Mouse (Mus musculus) brown adipose tissue, adult 24 weeks (tissue): ENCODE results near the gene Ms4a6c. TPM values are rescaled to one million over a fixed set of nuclear protein-coding genes. Genes with fewer than 3 reads are reported as not detected.
"Not testable (repeated sequence)": the region's sequence is repeated elsewhere in the genome, so short reads cannot be mapped to it uniquely, and the experiment has no call there.

ENCODE experiments used
- H3K27ac ChIP-seq: fragments of 200-500 bp; replicated peaks from 2 replicates; pipeline ENCODE4 v1.5.1; 2012; ENCODE audit warnings: low read depth, mild to moderate bottlenecking, low read length
- H3K4me1 ChIP-seq: fragments of 200-500 bp; 2 replicates; pipeline ENCODE4 v1.6.1; 2012; ENCODE audit warnings: low read length, mixed read lengths; ENCODE audit not compliant: control insufficient read depth, insufficient read depth, insufficient read length
- H3K4me3 ChIP-seq: fragments of 200-500 bp; 2 replicates; pipeline ENCODE4 v1.5.1; 2012; ENCODE audit warnings: low read depth, mild to moderate bottlenecking, low read length, moderate library complexity; ENCODE audit not compliant: insufficient read depth
- polyA plus RNA-seq: library from polyadenylated mRNA; stranded (reverse); fragments of >200 nt; gene quantifications from 2 replicates; pipeline ENCODE4 v1.2.4, GENCODE M21; 2012; ENCODE audit not compliant: missing spikeins, insufficient read depth, insufficient read length

The Ms4a6c gene
- polyA plus RNA-seq, 1 experiment, result 2.7 TPM

- no peak overlapping the region for H3K27ac ChIP-seq
- no peak overlapping the region for H3K4me3 ChIP-seq
- H3K4me1 ChIP-seq, result no peaks in the 10 kb centered on the region
These were observed 17.4 kb downstream of the Ms4a6c start for GRCm38 (mm10) chr19:11486599-11486998.

GRCm38 (mm10) chr19:11491406-11492189 is 22.4 kb downstream of the Ms4a6c start:
- H3K27ac ChIP-seq, result no peak overlapping the region
- no peak overlapping the region for H3K4me3 ChIP-seq
- no peaks in the 10 kb centered on the region for H3K4me1 ChIP-seq

GRCm38 (mm10) chr19:11492671-11493070 is 23.5 kb downstream of the Ms4a6c start:
- H3K4me3 ChIP-seq, result no peak overlapping the region
- no peak overlapping the region for H3K27ac ChIP-seq
- H3K4me1 ChIP-seq, result no peaks in the 10 kb centered on the region

- Histone ChIP-seq H3K4me3 (no peak overlapping the region), H3K4me1 (no peaks in the 10 kb centered on the region)
These were observed 25.4 kb downstream of the Ms4a6c start for GRCm38 (mm10) chr19:11494519-11494918.

GRCm38 (mm10) chr19:11496361-11496760 is 27.2 kb downstream of the Ms4a6c start:
- Histone ChIP-seq H3K27ac (no peak overlapping the region), H3K4me1 (no peaks in the 10 kb centered on the region), H3K4me3 (no peak overlapping the region)

More at GRCm38 (mm10) chr19:11494519-11494918, 25.4 kb downstream of the Ms4a6c start:
- H3K27ac ChIP-seq, result no peak overlapping the region

- not testable (repeated sequence) for H3K27ac ChIP-seq, H3K4me3 ChIP-seq, H3K4me1 ChIP-seq
These were observed 28.1 kb downstream of the Ms4a6c start for GRCm38 (mm10) chr19:11497300-11497699.

GRCm38 (mm10) chr19:11500796-11501195 is 31.6 kb downstream of the Ms4a6c start:
- no peaks in the 10 kb centered on the region for H3K4me1 ChIP-seq
- H3K4me3 ChIP-seq, result no peak overlapping the region
- no peak overlapping the region for H3K27ac ChIP-seq

GRCm38 (mm10) chr19:11501326-11501725 is 32.2 kb downstream of the Ms4a6c start:
- Histone ChIP-seq H3K27ac (no peak overlapping the region), H3K4me1 (no peaks in the 10 kb centered on the region), H3K4me3 (no peak overlapping the region)

GRCm38 (mm10) chr19:11504857-11505256 is 35.7 kb downstream of the Ms4a6c start:
- no peak overlapping the region for H3K4me3 ChIP-seq
- no peak overlapping the region for H3K27ac ChIP-seq
- no peaks in the 10 kb centered on the region for H3K4me1 ChIP-seq

- H3K4me1 ChIP-seq, result no peaks in the 10 kb centered on the region
- no peak overlapping the region for H3K4me3 ChIP-seq
- no peak overlapping the region for H3K27ac ChIP-seq
These were observed 44.3 kb downstream of the Ms4a6c start for GRCm38 (mm10) chr19:11513458-11513857.

GRCm38 (mm10) chr19:11516246-11516645 is 47.1 kb downstream of the Ms4a6c start, which contains the start of gene Ms4a6b:
Gene Ms4a6b (plus strand): TSS chr19:11516512.
- H3K4me1 ChIP-seq, result no peaks in the 10 kb centered on the region
- H3K4me3 ChIP-seq, result no peak within 1 kb of the TSS
- H3K27ac ChIP-seq, result peak within 1 kb of the TSS; percentile 47

GRCm38 (mm10) chr19:11516845-11517244 is 47.7 kb downstream of the Ms4a6c start:
- H3K27ac ChIP-seq, result peak overlapping the region; percentile 47
- H3K4me3 ChIP-seq, result no peak overlapping the region
- no peaks in the 10 kb centered on the region for H3K4me1 ChIP-seq

- H3K27ac ChIP-seq, result peak overlapping the region; percentile 48
- H3K4me3 ChIP-seq, H3K4me1 ChIP-seq: not testable (repeated sequence)
These were observed 48.2 kb downstream of the Ms4a6c start for GRCm38 (mm10) chr19:11517373-11517772.

GRCm38 (mm10) chr19:11518356-11518755 is 49.2 kb downstream of the Ms4a6c start:
- Histone ChIP-seq H3K27ac (peak overlapping the region; percentile 60; the same call in 1 of the 2 replicates), H3K4me3 (peak overlapping the region; percentile 40)
- H3K4me1 ChIP-seq, result not testable (repeated sequence)

GRCm38 (mm10) chr19:11520146-11520545 is 51.0 kb downstream of the Ms4a6c start:
- Histone ChIP-seq H3K4me1 (no peaks in the 10 kb centered on the region), H3K27ac (no peak overlapping the region), H3K4me3 (no peak overlapping the region; the same call in 1 of the 2 replicates)
